Mouse (Mus musculus) erythroblast, embryonic 14.5 days (primary cell): ENCODE measurements around the gene Gm49342. TPM values are rescaled to one million over a fixed set of nuclear protein-coding genes. Genes with fewer than 3 reads are reported as not detected.
A peak's percentile ranks its signal among the peaks of the same experiment; 100 is the strongest.
"Not testable (repeated sequence)": the region's sequence is repeated elsewhere in the genome, so short reads cannot be mapped to it uniquely, and the experiment has no call there.

ENCODE experiments used
- H3K27me3 ChIP-seq: 2 replicates; pipeline ENCODE4 v1.6.1; 2012; ENCODE audit warnings: inconsistent platforms; ENCODE audit not compliant: control insufficient read depth
- H3K36me3 ChIP-seq: 2 replicates; pipeline ENCODE4 v1.6.1; 2012; ENCODE audit warnings: mild to moderate bottlenecking, inconsistent platforms; ENCODE audit not compliant: control insufficient read depth
- H3K4me1 ChIP-seq: 2 replicates; pipeline ENCODE4 v1.6.1; 2012; ENCODE audit warnings: inconsistent platforms; ENCODE audit not compliant: control insufficient read depth
- H3K4me3 ChIP-seq: replicated peaks from 2 replicates; pipeline ENCODE3; 2012; ENCODE audit warnings: moderate library complexity, mild to moderate bottlenecking, inconsistent platforms
- H3K9me3 ChIP-seq: 2 replicates; pipeline ENCODE4 v1.6.1; 2012; ENCODE audit warnings: low read length, inconsistent platforms, mixed read lengths; ENCODE audit not compliant: control insufficient read depth
- GATA1 ChIP-seq: IDR thresholded peaks from 2 replicates; pipeline ENCODE4 v1.6.1; 2012; ENCODE audit warnings: low read length, inconsistent platforms, mixed read lengths
- TAL1 ChIP-seq: IDR thresholded peaks from 3 replicates; pipeline ENCODE4 v1.6.1; 2012; ENCODE audit warnings: low read length, inconsistent platforms, mixed read lengths
- polyA plus RNA-seq: library from polyadenylated mRNA; stranded (reverse); fragments of >175 nt; gene quantifications from 2 replicates; pipeline ENCODE4 v1.2.3, GENCODE M21; 2012

Gene Gm49342
- polyA plus RNA-seq, 1 experiment, result not detected

DNA sequence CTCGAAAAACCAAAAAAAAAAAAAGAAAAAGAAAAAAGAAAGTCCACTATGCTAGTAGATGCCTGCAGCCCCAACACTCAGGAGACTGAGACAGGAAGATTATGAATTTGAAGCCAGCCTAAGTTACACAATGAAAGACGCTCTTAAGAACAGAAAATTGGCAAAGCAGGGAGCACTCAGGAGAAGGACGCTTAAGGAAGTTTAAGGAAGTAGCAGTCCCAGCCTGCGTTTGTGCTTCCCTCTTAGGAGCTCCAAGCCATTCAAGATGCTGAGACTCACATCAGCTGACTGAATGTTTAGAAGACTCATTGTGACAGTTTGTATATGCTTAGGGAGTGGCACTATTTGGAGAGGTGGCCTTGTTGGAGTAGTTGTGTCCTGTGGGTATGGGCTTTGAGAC is 36.2 kb upstream of the Gm49342 start:
- H3K4me3 ChIP-seq, result no peak overlapping the region
- no peaks in the 10 kb centered on the region for H3K27me3 ChIP-seq
- H3K9me3 ChIP-seq, result no peaks in the 10 kb centered on the region
- peaks cover 2% of the 10 kb centered on the region; the same call in 1 of the 2 replicates for H3K36me3 ChIP-seq
- no peak for TF ChIP-seq TAL1
- no peak for TF ChIP-seq GATA1
- H3K4me1 ChIP-seq, result no peaks in the 10 kb centered on the region

DNA sequence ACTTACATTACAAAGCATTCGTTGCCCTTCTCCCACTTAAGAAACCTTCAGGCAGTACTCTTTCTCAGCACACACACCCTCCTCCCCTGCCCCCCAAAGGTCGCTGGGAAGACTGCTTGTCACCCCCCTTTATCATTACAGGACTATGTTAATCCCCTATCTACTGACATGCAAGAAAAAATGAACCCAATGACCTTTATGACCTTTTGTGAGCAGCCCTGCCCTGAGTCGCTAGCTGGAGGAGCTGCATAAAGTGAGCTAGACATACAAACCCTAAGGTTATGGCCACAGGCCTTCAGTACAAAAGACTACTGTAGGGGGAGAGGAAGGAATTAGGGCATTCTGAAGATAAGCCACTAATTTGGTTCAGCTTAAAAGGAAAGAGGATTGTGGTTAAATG is 33.0 kb upstream of the Gm49342 start:
- Histone ChIP-seq H3K9me3 (no peaks in the 10 kb centered on the region), H3K4me1 (no peaks in the 10 kb centered on the region), H3K4me3 (no peak overlapping the region), H3K27me3 (no peaks in the 10 kb centered on the region), H3K36me3 (peaks cover 29% of the 10 kb centered on the region)
- no peak for TF ChIP-seq GATA1
- no peak for TF ChIP-seq TAL1

DNA sequence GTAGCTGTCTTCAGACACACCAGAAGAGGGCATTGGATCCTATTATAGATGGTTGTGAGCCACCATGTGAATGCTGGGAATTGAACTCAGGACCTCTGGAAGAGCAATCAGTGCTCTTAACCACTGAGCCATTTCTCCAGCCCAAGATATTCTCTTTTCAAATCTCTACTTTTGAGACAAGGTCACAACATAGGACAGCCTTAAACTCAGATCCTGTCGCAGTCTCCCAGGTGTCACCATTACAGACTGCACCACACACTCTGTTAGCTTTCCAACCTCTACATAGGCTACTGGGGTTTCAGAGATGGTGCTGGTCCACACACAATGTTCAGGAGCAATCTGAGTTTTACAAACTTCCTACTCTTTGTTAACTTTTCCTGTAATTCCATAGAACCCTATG is 20.9 kb upstream of the Gm49342 start:
- H3K4me1 ChIP-seq, result peaks cover 30% of the 10 kb centered on the region
- not testable (repeated sequence) for H3K27me3 ChIP-seq, H3K9me3 ChIP-seq
- peaks cover 37% of the 10 kb centered on the region for H3K36me3 ChIP-seq
- H3K4me3 ChIP-seq, result peak overlapping the region; percentile 81

DNA sequence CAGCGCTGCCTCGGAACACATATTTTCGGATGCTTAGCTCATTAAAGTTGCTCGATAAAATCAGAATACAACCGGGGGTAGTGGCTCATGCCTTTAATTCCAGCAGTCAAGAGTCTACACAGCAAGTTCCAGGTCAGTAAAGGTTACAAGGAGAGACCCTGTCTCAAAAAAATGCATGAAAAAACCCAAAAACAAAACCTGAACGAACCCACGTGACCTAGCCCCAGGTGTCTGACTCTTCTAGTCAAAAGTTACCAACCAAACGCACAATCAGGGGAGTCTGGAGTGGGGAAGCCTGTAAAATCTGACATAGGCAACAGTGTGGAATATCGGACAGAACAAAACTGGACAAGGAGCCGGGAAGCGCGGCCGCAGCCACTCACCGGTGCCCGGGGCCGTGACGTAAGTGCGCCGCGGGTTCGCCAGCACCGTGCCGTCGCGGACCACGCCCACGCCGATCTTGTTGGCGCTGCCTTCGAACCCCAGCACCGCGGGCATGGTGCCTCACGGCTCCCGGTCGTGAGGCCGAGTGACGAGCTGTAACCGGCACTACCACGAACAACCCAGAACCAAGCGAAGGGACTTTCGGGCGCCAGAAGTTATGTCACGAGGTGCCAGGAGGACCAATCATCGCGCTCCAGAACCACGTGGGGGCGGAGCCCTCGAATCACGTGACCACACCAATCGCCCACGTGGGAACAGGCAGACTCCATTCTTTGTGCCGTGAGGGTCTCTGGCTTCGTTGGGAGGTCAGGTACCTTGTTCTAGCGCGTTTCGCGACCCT is 19.8 kb upstream of the Gm49342 start, which contains the start of the genes Osgep and Apex1:
Gene Osgep (minus strand): TSS at position 613 of the 784 bp plus-strand sequence.
Gene Apex1 (plus strand): TSS at position 688 of the 784 bp plus-strand sequence.
- H3K36me3 ChIP-seq, result peaks cover 45% of the 10 kb centered on the region
- H3K9me3 ChIP-seq, result no peaks in the 10 kb centered on the region
- TF ChIP-seq TAL1, result no peak
- no peak for TF ChIP-seq GATA1
- no peaks in the 10 kb centered on the region for H3K27me3 ChIP-seq
- H3K4me1 ChIP-seq, result peaks cover 35% of the 10 kb centered on the region
- peak within 1 kb of the TSS; percentile 81 for H3K4me3 ChIP-seq

DNA sequence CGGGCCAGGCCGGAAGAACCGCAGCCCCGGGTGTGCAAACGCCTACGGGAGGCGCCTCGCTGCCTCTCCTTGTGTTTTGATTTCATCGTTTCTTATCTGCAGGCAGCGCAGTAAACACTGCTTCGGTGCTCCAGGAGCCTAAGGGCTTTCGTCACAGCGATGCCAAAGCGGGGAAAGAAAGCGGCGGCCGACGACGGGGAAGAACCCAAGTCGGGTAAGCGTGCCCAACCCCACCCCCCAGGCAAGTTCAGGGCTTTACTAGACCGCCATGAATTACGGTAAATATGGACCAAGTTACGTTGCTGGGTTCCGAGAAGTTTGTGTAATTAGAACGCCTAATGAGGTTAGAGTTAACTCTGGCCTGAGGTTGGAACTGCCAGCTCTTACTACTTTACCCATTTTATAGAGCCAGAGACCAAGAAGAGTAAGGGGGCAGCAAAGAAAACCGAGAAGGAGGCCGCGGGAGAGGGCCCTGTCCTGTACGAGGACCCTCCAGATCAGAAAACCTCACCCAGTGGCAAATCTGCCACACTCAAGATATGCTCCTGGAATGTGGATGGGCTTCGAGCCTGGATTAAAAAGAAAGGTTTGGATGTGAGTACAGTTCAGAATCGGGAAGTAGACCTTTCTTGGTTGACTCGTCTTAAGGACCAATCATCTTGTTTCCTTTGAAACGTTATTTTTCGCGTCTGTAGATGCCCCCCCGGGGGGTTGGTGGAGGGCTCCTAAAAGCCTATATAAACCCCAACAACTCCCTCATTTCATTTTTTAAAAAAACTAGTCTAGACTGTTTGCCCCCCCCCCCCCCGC is 19.0 kb upstream of the Gm49342 start:
- TF ChIP-seq TAL1 (no peak), GATA1 (no peak)
- Histone ChIP-seq H3K36me3 (peaks cover 45% of the 10 kb centered on the region), H3K4me3 (peak overlapping the region; percentile 81), H3K4me1 (peaks cover 43% of the 10 kb centered on the region), H3K27me3 (no peaks in the 10 kb centered on the region), H3K9me3 (no peaks in the 10 kb centered on the region)

DNA sequence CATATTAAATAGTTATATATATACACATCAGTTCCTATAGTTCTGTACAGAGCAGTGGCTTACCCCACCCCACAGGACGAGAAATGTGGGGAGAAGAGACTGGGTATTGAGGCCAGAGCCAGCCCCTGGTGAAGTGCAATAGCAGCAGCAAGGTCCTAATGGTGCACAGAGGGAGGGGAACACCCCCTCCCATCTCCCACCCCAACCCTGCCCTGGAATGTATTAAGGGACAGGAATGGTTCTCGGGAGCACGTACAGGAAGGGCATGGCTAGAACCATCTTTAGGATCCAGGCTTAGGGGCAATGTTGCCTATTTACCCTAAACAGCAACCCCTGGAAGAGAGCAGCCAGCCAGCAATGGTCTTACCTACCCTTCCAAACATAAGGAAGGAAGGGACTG is 17.0 kb upstream of the Gm49342 start:
- Histone ChIP-seq H3K27me3 (no peaks in the 10 kb centered on the region), H3K9me3 (no peaks in the 10 kb centered on the region), H3K4me3 (no peak overlapping the region), H3K4me1 (peaks cover 57% of the 10 kb centered on the region), H3K36me3 (peaks cover 39% of the 10 kb centered on the region)
- no peak for TF ChIP-seq TAL1
- no peak for TF ChIP-seq GATA1

DNA sequence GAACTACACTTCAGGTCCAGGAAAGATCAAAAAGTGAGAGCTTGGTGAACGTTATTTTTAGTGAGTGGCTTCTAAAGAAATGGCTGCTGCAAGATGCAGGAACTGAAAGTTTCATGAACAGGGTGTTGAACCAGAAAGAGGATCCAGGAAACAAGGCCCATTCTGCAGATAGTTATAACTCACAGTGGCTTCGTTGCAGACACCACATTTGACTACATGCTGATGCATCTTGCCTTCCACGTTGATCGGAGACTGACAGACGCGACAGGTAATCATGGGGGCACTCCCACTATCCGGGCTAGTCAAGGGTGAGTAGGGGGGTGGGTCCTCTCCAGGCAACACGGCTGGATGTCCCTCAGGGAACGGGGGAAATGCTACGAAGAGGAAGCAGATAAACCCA is 14.4 kb upstream of the Gm49342 start:
- peaks cover 45% of the 10 kb centered on the region for H3K4me1 ChIP-seq
- H3K9me3 ChIP-seq, result no peaks in the 10 kb centered on the region
- TF ChIP-seq TAL1 (no peak), GATA1 (no peak)
- no peaks in the 10 kb centered on the region for H3K27me3 ChIP-seq
- H3K36me3 ChIP-seq, result peaks cover 39% of the 10 kb centered on the region
- H3K4me3 ChIP-seq, result peak overlapping the region; percentile 97

DNA sequence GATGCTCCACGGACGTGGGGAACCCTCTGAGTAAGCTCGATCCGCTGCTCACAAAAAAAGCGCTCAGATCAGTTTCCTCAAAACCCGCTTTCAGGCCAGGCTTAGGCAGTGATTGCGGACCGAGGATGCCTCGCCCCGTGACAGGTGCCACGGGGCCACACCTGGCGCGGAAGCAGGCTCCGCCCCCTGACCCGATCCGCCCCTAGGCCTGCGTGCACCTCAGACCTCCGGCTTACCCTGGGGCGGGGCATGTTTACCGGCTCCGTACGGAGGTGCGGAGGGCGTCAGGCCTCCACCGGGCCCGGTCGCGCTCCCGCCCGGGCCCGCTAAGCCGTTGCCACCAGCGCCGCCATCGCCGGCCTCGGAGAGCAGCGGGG is 14.0 kb upstream of the Gm49342 start:
- peak overlapping the region; percentile 97 for H3K4me3 ChIP-seq
- H3K9me3 ChIP-seq, result no peaks in the 10 kb centered on the region
- TF ChIP-seq TAL1 (no peak), GATA1 (no peak)
- no peaks in the 10 kb centered on the region for H3K27me3 ChIP-seq
- peaks cover 39% of the 10 kb centered on the region for H3K36me3 ChIP-seq
- peaks cover 41% of the 10 kb centered on the region for H3K4me1 ChIP-seq

DNA sequence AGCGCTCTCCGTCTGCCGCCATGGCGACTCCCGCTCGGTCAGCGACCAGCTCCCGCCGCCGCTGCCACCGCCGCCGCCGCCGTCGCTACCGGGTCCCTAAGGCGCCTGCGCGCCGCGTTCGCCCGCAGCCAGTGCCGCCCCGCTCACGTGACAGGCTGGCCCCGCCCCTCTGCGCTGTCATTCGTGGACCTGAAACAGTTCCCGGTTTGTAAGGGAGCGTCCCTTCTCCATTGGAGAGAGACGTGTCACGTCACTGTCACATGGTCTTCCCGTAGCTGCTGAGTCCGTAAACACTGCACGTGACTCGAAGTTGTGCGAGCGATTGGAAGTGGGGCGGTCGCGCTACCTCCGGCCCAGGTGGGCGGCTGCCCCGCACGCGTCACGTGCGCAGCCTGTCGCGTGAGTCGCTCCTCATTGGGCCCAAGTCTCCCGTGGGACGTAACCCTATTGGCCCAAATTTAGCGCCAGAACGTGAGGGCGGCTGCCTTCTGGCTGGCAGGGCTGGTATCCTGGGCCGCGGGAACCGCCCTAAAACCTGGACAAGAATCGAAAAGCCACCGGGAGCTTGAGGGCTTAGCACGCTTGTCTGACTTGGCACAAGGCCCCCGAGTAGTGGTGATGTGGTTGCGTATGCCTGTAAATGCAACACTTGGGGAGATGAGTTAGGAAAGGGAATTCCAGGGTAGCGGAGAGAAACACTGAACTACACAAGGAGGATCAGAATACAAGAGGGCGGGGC is 13.4 kb upstream of the Gm49342 start, which contains the start of the genes Pip4p1 and Pnp:
Gene Pip4p1 (minus strand): TSS at position 103 of the 739 bp plus-strand sequence.
Gene Pnp (plus strand): TSS at position 329 of the 739 bp plus-strand sequence.
- TF ChIP-seq TAL1 (no peak), GATA1 (no peak)
- peaks cover 37% of the 10 kb centered on the region for H3K4me1 ChIP-seq

More for the DNA sequence above, 13.4 kb upstream of the Gm49342 start, which contains the start of the genes Pip4p1 and Pnp:
- Histone ChIP-seq H3K27me3 (no peaks in the 10 kb centered on the region), H3K9me3 (no peaks in the 10 kb centered on the region), H3K4me3 (peak within 1 kb of the TSS; percentile 97), H3K36me3 (peaks cover 38% of the 10 kb centered on the region)
